Mouse (Mus musculus) liver, embryonic 14.5 days (tissue): ENCODE measurements around the gene Cfap126. TPM values are rescaled to one million over a fixed set of nuclear protein-coding genes. Genes with fewer than 3 reads are reported as not detected.

Experiments
- ATAC-seq: fragments of 200-750 bp; cut with Nextera tagmentation; 2 replicates; pipeline ENCODE4 v1.8.0; 2017; ENCODE audit warnings: moderate number of reproducible peaks, mild to moderate bottlenecking, moderate library complexity; ENCODE audit not compliant: insufficient read depth
- DNase-seq, 3 experiments: peaks; one replicate each; pipeline ENCODE4 v3.0.0-alpha.2; 2012 to 2013; ENCODE audit warnings: low read depth in 3 of 3, low spot score in 3 of 3
- H3K27ac ChIP-seq: fragments of 300-500 bp; sonication (generic); 2 replicates; pipeline ENCODE4 v1.5.1; 2014; ENCODE audit warnings: moderate library complexity, mild to moderate bottlenecking, control low read depth, inconsistent platforms
- H3K27me3 ChIP-seq: fragments of 300-500 bp; sonication (generic); 2 replicates; pipeline ENCODE4 v1.6.1; 2014; ENCODE audit warnings: mild to moderate bottlenecking, low read length, moderate library complexity; ENCODE audit not compliant: control insufficient read depth, insufficient read depth
- H3K36me3 ChIP-seq: fragments of 300-500 bp; sonication (generic); replicated peaks from 2 replicates; pipeline ENCODE4 v1.6.1; 2014; ENCODE audit warnings: low read depth; ENCODE audit not compliant: control insufficient read depth, insufficient read depth
- H3K4me1 ChIP-seq, 2 experiments: fragments of 200-500 bp in 1 of 2; fragments of 300-500 bp in 1 of 2; sonication (generic) in 1 of 2; replicated peaks; 2 replicates each; pipeline ENCODE4 v1.6.1; 2012 to 2014; ENCODE audit warnings: antibody characterized with exemption in 1 of 2, inconsistent platforms in 1 of 2, low read length in 1 of 2; ENCODE audit not compliant: control insufficient read depth in 2 of 2, insufficient read depth in 2 of 2
- H3K4me2 ChIP-seq: fragments of 300-500 bp; sonication (generic); 2 replicates; pipeline ENCODE4 v1.6.1; 2014; ENCODE audit warnings: low read depth, mild to moderate bottlenecking, control low read depth, moderate library complexity
- H3K4me3 ChIP-seq, 2 experiments: fragments of 200-500 bp in 1 of 2; fragments of 300-500 bp in 1 of 2; sonication (generic) in 1 of 2; 2 replicates each; pipeline ENCODE4 v1.5.1; 2012 to 2014; ENCODE audit warnings: low read depth in 2 of 2, low read length in 2 of 2, mild to moderate bottlenecking in 2 of 2, control low read depth in 1 of 2, inconsistent platforms in 1 of 2, moderate library complexity in 1 of 2; ENCODE audit not compliant: insufficient read depth in 1 of 2
- H3K9ac ChIP-seq: fragments of 300-500 bp; sonication (generic); replicated peaks from 2 replicates; pipeline ENCODE4 v1.6.1; 2014; ENCODE audit warnings: mild to moderate bottlenecking, control low read depth, moderate library complexity
- H3K9me3 ChIP-seq: fragments of 300-500 bp; sonication (generic); 2 replicates; pipeline ENCODE4 v1.6.1; 2016; ENCODE audit warnings: low read length, mixed read lengths; ENCODE audit not compliant: control insufficient read depth
- CTCF ChIP-seq: IDR thresholded peaks from 2 replicates; pipeline ENCODE4 v1.5.1; 2016; ENCODE audit warnings: antibody characterized with exemption, low read depth, control low read depth
- EP300 ChIP-seq: IDR thresholded peaks from 2 replicates; pipeline ENCODE4 v1.6.1; 2016; ENCODE audit warnings: antibody characterized with exemption, low read depth
- WGBS: fragments of 180-500 bp; shearing (Covaris S2); extraction: QIAGEN DNeasy Blood & Tissue Kit; methylation state at CpG from one replicate; pipeline ENCODE4 v1.1.7; 2014; ENCODE audit not compliant: insufficient replicate concordance; 5-methylcytosine and 5-hydroxymethylcytosine counted together
- polyA plus RNA-seq, 2 experiments: library from polyadenylated mRNA; depleted of rRNA in 1 of 2; stranded (reverse) in 1 of 2; unstranded in 1 of 2; fragments of >200 nt; fragmentation: Nextera tagmentation in 1 of 2; extraction: Ambion mirVana in 1 of 2; gene quantifications; 2 replicates each; pipeline versions ENCODE4 v1.2.1 to v1.2.3; 2012 to 2014

The Cfap126 gene
- polyA plus RNA-seq, 2 experiments: 1.8 to 1.9 TPM

DNA sequence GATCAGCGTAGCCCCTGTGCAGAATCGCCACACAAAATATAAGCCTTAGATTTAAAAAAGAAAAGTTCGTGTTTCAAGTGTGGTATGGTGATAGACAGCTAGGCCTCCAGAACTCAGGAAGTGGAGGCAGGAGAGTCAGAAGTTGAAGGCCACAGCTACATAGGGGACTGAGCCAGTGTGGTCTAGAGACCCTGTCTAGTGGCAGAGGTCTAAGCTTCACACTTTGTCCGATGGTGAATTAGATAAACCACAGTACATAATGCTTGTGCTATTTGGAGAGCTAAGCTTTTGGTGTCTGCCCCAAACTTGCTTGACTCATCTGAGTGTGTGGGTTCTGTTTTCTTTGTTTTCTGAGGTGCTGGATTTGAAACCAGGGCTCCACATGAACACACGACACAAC is 5.3 kb downstream of the Cfap126 start:
- H3K27me3 ChIP-seq: no peaks in the 10 kb centered on the region
- no peak overlapping the region for H3K4me2 ChIP-seq
- H3K4me3 ChIP-seq: no peak overlapping the region
- no peak overlapping the region for H3K9ac ChIP-seq
- TF ChIP-seq EP300: no peak
- TF ChIP-seq CTCF: no peak
- 63% methylated on average over 5 of the region's 5 CpGs for WGBS
- H3K4me1 ChIP-seq: peaks cover 24 to 36% of the 10 kb centered on the region in 2 experiments
- DNase-seq (no peak), ATAC-seq (no peak)
- no peaks in the 10 kb centered on the region for H3K36me3 ChIP-seq
- no peaks in the 10 kb centered on the region for H3K9me3 ChIP-seq
- H3K27ac ChIP-seq: no peak overlapping the region

DNA sequence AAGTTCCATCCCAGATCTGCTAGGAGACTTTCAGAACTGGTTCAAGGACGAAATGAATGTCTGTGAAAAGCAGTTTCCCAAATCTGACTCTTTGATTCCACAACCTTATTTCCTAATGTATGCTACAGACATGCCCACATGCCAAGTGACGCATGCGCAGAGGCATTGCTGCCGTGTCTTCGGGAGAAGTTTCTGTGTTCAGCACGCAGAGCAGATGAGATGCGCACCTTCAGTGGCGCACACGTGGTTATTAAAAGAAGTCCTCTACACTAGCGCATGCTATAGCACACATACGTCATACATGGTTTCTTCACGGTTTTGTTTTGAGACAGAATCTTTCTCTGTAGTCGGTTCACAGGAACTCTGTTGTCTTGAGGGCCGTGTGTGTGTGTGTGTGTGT is 5.7 kb downstream of the Cfap126 start:
- no peaks in the 10 kb centered on the region for H3K27me3 ChIP-seq
- no peak for ATAC-seq
- 79% methylated on average over 14 of the region's 14 CpGs for WGBS
- DNase-seq: no peak
- no peaks in the 10 kb centered on the region for H3K9me3 ChIP-seq
- H3K36me3 ChIP-seq: no peaks in the 10 kb centered on the region
- H3K4me2 ChIP-seq: no peak overlapping the region
- H3K9ac ChIP-seq: no peak overlapping the region
- no peak overlapping the region for H3K4me3 ChIP-seq
- TF ChIP-seq CTCF (no peak), EP300 (no peak)
- H3K4me1 ChIP-seq: peaks cover 25 to 38% of the 10 kb centered on the region in 2 experiments
- no peak overlapping the region for H3K27ac ChIP-seq

DNA sequence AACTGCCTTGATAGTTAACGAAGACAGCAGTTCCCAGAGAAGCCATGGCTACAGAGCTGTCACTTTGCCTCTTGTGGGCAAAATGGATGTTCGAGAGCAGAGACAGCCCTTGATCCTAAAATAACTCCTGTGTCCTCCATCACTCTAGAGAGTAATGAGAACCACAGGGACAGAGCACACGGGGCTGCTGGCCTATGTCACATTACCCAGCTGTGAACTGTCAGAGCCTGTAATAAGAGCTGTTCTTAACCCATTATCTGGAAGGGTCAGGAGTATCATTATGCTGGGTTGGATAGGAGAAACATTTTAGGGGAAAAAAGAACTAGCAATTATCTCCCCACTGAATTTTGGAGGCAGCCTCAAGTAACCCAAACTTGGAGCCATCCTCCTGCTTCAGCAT is 7.2 kb downstream of the Cfap126 start:
- H3K9ac ChIP-seq: no peak overlapping the region
- H3K4me1 ChIP-seq: peaks cover 26 to 40% of the 10 kb centered on the region in 2 experiments
- H3K36me3 ChIP-seq: no peaks in the 10 kb centered on the region
- ATAC-seq (no peak), DNase-seq (no peak)
- H3K4me2 ChIP-seq: no peak overlapping the region
- H3K9me3 ChIP-seq: no peaks in the 10 kb centered on the region
- TF ChIP-seq EP300 (no peak), CTCF (no peak)
- no peak overlapping the region for H3K4me3 ChIP-seq
- no peaks in the 10 kb centered on the region for H3K27me3 ChIP-seq
- no peak overlapping the region for H3K27ac ChIP-seq
- WGBS: 47% methylated on average over 3 of the region's 3 CpGs

DNA sequence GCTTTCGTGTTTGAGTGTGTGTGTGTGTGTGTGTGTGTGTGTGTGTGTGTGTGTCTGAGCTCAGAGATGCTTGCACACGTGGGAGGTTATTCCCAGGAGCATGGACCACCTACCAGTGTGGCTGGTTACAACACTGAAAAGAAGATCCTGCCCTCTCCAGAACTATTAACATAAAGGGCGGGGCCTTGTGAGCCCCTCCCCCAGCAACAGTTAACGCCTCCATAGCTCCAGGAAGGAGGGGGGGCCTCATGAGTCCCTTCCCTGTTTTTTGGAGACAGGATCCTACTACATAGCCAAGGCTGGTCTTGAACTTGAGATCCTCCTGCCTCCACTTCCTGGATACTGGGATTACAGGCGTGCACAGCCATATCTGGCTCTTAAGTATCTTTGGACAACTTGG is 8.1 kb downstream of the Cfap126 start:
- Histone ChIP-seq H3K9ac (no peak overlapping the region), H3K27ac (no peak overlapping the region), H3K4me3 (no peak overlapping the region), H3K27me3 (no peaks in the 10 kb centered on the region), H3K4me1 (peaks cover 19 to 33% of the 10 kb centered on the region in 2 experiments), H3K9me3 (no peaks in the 10 kb centered on the region), H3K4me2 (no peak overlapping the region), H3K36me3 (no peaks in the 10 kb centered on the region)
- ATAC-seq (no peak), DNase-seq (no peak)
- no peak for TF ChIP-seq CTCF
- TF ChIP-seq EP300: no peak
- WGBS: 38% methylated on average over 5 of the region's 5 CpGs

DNA sequence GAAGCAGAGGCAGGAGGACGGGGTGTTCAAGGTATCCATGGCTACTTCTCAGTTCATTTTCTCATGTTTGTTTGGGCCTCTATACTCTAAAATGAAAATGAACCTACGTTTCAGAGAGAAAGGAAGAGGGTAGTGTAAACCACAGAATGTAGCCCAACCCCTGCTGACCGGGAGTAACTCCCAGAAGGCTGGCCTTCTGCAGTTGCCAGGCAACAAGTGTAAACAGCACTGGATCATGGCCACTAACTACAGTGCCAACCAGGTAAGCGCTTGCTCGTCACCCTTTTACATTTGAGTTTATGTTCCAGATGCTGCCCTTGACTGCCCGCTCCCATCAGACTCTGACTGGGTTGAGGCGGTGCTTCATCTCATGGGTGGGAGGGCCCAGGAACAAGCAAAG is 9.2 kb downstream of the Cfap126 start:
- WGBS: 36% methylated on average over 7 of the region's 7 CpGs
- H3K36me3 ChIP-seq: no peaks in the 10 kb centered on the region; the same call in 1 of the 2 replicates
- no peak overlapping the region for H3K9ac ChIP-seq
- peaks cover 19 to 33% of the 10 kb centered on the region in 2 experiments for H3K4me1 ChIP-seq
- DNase-seq (peak in 1 of 3 experiments; percentile 68), ATAC-seq (0 out of 2 replicates have a peak, but pooled peaks have one; percentile 12)
- H3K27ac ChIP-seq: no peak overlapping the region
- no peak overlapping the region for H3K4me3 ChIP-seq
- no peaks in the 10 kb centered on the region for H3K27me3 ChIP-seq
- no peak overlapping the region; the same call in 1 of the 2 replicates for H3K4me2 ChIP-seq
- TF ChIP-seq CTCF (no peak), EP300 (no peak)
- no peaks in the 10 kb centered on the region for H3K9me3 ChIP-seq
